Mouse (Mus musculus) midbrain, embryonic 16.5 days (tissue): ENCODE measurements around the gene Sox2. TPM values are rescaled to one million over a fixed set of nuclear protein-coding genes. Genes with fewer than 3 reads are reported as not detected.

Source experiments
- ATAC-seq: fragments of 200-750 bp; cut with Nextera tagmentation; 2 replicates; pipeline ENCODE4 v1.8.0; 2017; ENCODE audit warnings: moderate TSS enrichment
- H3K27ac ChIP-seq: fragments of 300-500 bp; sonication (generic); 2 replicates; pipeline ENCODE4 v1.5.1; 2014; ENCODE audit warnings: mild to moderate bottlenecking, low read length, mixed read lengths
- H3K27me3 ChIP-seq: fragments of 300-500 bp; sonication (generic); 2 replicates; pipeline ENCODE4 v1.6.1; 2014; ENCODE audit warnings: low read depth, low read length, mixed read lengths; ENCODE audit not compliant: control insufficient read depth, insufficient read depth
- H3K36me3 ChIP-seq: fragments of 300-500 bp; sonication (generic); 2 replicates; pipeline ENCODE4 v1.6.1; 2014; ENCODE audit warnings: mild to moderate bottlenecking, low read length, moderate library complexity, mixed read lengths; ENCODE audit not compliant: control insufficient read depth, insufficient read depth
- H3K4me1 ChIP-seq: fragments of 300-500 bp; sonication (generic); 2 replicates; pipeline ENCODE4 v1.6.1; 2014; ENCODE audit warnings: mild to moderate bottlenecking, low read length, mixed read lengths; ENCODE audit not compliant: control insufficient read depth, insufficient read depth
- H3K4me2 ChIP-seq: fragments of 300-500 bp; sonication (generic); 2 replicates; pipeline ENCODE4 v1.6.1; 2014; ENCODE audit warnings: mild to moderate bottlenecking, low read length, mixed read lengths
- H3K4me3 ChIP-seq: fragments of 300-500 bp; sonication (generic); 2 replicates; pipeline ENCODE4 v1.5.1; 2014; ENCODE audit warnings: low read depth, mild to moderate bottlenecking, low read length, moderate library complexity, mixed read lengths
- H3K9ac ChIP-seq: fragments of 300-500 bp; sonication (generic); 2 replicates; pipeline ENCODE4 v1.6.1; 2014; ENCODE audit warnings: low read depth, low read length, mixed read lengths
- H3K9me3 ChIP-seq: fragments of 300-500 bp; sonication (generic); replicated peaks from 2 replicates; pipeline ENCODE4 v1.6.1; 2014; ENCODE audit warnings: mild to moderate bottlenecking, low read length, mixed read lengths; ENCODE audit not compliant: control insufficient read depth, poor library complexity, severe bottlenecking
- WGBS: fragments of 180-500 bp; shearing (Covaris S2); extraction: QIAGEN DNeasy Blood & Tissue Kit; methylation state at CpG from one replicate; pipeline ENCODE4 v1.1.7; 2014; 5-methylcytosine and 5-hydroxymethylcytosine counted together
- polyA plus RNA-seq: library from polyadenylated mRNA; unstranded; fragments of >200 nt; fragmentation: Nextera tagmentation; extraction: Ambion mirVana; gene quantifications from 2 replicates; pipeline ENCODE4 v1.2.1, GENCODE M21; 2015

Sox2 gene
- polyA plus RNA-seq, 1 experiment from 2014 or later: 14.3 TPM

DNA sequence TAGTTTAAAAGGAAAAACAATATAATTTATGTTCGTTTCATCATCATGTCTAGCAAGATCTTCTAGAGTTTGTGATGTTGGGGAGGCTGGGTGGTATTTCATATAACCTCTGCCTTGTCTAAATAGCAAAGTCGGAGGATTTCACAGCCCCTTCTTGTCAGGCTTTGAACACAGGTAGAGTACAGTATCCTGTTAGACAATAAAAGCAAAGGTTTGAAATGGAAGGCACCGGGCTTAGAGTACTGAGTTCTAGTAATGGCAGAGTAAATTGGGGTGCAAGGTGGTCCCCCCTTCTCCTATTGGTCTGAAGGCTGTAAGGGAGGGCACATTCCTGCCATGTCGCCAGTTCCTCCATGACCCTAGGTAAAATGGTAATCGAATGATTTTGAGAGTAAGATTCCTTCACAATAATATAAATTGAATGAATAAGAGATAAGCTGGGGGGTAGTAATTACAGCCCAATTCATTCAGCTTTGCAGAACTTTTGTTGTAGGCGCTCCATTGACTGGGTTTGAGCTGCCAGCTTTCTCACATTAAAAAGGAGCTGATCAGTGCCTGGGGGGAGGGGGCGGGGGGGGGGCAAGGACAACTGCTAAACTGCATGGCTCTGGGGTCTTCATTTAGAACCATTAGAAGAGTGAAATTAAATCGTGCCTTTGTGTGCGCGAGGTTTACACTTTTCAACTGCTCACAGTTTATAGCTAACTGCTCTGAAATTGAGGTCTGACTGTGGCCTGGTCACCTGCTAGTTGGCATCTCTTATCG, 5.3 kb downstream of the Sox2 start:
- H3K27ac ChIP-seq: peak overlapping the region; percentile 80
- 17% methylated on average over 11 of the region's 11 CpGs for WGBS
- peak overlapping the region; percentile 59 for H3K9ac ChIP-seq
- H3K4me1 ChIP-seq: peaks cover 3% of the 10 kb centered on the region; the same call in 1 of the 2 replicates
- ATAC-seq: no peak
- H3K9me3 ChIP-seq: no peaks in the 10 kb centered on the region
- peaks cover 14% of the 10 kb centered on the region for H3K27me3 ChIP-seq
- no peaks in the 10 kb centered on the region for H3K36me3 ChIP-seq
- H3K4me2 ChIP-seq: peak overlapping the region; percentile 57
- H3K4me3 ChIP-seq: peak overlapping the region; percentile 41

DNA sequence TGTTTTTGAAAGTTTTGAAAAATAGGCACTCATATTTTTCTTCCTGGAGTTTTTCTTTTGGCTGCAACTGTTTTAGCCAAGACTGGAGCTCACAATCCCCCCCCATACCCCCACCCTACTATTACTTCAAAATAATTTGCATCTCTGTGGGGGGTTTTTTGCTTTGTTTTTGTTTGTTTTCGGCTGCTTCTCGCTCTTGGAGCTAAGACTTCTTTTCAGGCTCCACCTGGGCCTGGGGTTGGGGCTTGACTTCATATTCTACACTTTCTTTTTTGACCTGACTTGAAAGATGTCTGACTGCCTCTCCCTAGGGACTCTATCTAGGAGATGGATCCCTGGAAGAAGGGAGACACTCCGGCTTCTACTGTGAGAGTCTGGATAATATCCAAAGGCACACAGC, 5.9 kb downstream of the Sox2 start:
- Histone ChIP-seq H3K4me3 (peak overlapping the region; percentile 41), H3K9ac (peak overlapping the region; percentile 52), H3K9me3 (no peaks in the 10 kb centered on the region), H3K4me1 (peaks cover 3% of the 10 kb centered on the region; the same call in 1 of the 2 replicates), H3K27ac (peak overlapping the region; percentile 80), H3K27me3 (peaks cover 18% of the 10 kb centered on the region), H3K36me3 (no peaks in the 10 kb centered on the region), H3K4me2 (peak overlapping the region; percentile 57)
- 6% methylated on average over 3 of the region's 3 CpGs for WGBS
- ATAC-seq: no peak

DNA sequence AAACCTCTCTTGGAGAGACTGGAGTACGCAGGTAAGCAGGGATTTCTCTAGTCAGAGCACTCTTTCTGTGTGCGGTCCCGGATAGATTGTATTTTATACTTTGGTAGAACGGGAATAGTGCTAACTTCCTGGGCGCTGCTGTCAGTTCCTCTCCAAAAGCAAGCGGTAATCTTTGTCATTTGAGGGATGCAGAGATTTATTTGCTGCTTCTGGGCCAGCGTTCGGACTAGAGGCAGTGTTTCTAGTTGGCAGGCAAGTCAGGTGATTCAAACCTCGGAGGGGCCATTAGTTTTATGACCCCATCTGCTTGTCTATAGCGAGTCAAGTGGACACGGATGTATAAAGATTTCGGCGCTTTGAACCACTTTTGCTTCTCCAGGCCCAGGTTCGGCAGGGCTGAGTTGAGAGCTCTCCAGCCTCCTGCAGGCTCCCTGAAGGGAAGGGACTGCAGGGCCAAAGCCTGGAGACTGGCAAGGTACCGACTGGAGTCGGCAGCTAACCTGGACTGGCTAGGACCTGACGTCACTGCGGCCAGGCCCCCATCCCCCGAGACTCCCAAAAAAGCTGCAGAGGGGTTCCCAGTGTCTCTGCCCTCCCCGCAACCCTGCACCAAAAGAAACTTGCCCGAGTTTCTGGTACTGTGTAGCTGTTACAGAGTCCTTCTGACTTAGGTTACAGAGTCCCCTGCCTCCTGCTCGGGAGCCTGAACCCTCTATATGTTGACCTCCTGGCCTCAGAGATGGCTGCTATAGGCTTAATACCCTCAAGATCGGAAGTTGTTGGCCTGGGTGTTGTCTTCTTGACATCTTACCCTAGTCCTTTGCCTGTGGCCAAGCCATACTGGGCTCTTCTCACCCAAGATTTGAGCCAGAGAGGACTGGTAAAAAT, 6.9 kb downstream of the Sox2 start:
- Histone ChIP-seq H3K27ac (peak overlapping the region; percentile 80), H3K27me3 (peaks cover 18% of the 10 kb centered on the region), H3K9me3 (no peaks in the 10 kb centered on the region), H3K4me1 (peaks cover 6% of the 10 kb centered on the region; the same call in 1 of the 2 replicates), H3K36me3 (no peaks in the 10 kb centered on the region), H3K4me3 (peak overlapping the region; percentile 41), H3K9ac (peak overlapping the region; percentile 52), H3K4me2 (peak overlapping the region; percentile 57)
- ATAC-seq: no peak
- 10% methylated on average over 23 of the region's 23 CpGs for WGBS

GRCm38 (mm10) chr3:34657701-34658090, 7.5 kb downstream of the Sox2 start:
- Histone ChIP-seq H3K4me3 (peak overlapping the region; percentile 41), H3K4me2 (peak overlapping the region; percentile 57), H3K27ac (peak overlapping the region; percentile 80), H3K9ac (peak overlapping the region; percentile 52), H3K36me3 (no peaks in the 10 kb centered on the region), H3K4me1 (peaks cover 6% of the 10 kb centered on the region; the same call in 1 of the 2 replicates), H3K27me3 (peaks cover 18% of the 10 kb centered on the region), H3K9me3 (no peaks in the 10 kb centered on the region)
- 29% methylated on average over 2 of the region's 2 CpGs for WGBS
- ATAC-seq: 0 out of 2 replicates have a peak, but pooled peaks have one; percentile 11

DNA sequence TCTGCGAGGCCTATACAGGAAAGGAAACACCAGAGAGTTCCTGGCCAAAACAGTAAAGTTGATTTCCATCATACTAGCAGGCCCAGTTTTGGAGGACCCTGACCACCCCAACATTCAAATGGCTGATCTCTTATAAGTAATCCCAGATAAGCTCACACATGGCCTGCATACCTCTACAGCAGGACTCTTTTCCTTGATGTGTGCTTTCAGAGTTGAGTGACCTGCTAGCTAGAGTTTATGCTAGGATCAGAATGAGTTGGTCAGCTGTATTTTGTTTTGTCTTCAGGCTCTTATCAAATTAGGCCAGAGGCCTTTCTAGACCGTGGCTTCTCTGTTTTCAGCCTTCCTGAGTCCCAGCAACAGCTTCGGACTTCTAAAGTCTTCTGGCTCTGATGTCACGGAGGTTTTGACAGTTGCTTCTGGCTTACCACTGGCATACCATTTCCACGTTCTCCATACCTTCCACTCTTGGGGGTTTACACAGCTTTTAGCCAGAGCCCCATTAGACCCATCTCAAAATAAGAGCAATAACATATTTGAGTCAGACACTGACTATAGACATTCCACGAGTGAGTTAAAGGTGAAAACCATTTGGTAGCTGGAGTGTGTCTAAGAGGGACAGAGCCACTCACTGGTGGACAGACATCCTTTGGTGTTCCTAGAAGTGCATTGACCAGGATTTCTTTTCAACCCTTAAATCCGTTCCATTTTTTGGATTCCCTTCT, 8.2 kb downstream of the Sox2 start:
- 38% methylated on average over 7 of the region's 7 CpGs for WGBS
- Histone ChIP-seq H3K4me1 (peaks cover 7% of the 10 kb centered on the region; the same call in 1 of the 2 replicates), H3K4me2 (peak overlapping the region; percentile 57), H3K9ac (no peak overlapping the region; the same call in 1 of the 2 replicates), H3K27me3 (peaks cover 18% of the 10 kb centered on the region), H3K9me3 (no peaks in the 10 kb centered on the region), H3K27ac (peak overlapping the region; percentile 80), H3K36me3 (no peaks in the 10 kb centered on the region), H3K4me3 (peak overlapping the region; percentile 41; the same call in 1 of the 2 replicates)
- no peak for ATAC-seq

DNA sequence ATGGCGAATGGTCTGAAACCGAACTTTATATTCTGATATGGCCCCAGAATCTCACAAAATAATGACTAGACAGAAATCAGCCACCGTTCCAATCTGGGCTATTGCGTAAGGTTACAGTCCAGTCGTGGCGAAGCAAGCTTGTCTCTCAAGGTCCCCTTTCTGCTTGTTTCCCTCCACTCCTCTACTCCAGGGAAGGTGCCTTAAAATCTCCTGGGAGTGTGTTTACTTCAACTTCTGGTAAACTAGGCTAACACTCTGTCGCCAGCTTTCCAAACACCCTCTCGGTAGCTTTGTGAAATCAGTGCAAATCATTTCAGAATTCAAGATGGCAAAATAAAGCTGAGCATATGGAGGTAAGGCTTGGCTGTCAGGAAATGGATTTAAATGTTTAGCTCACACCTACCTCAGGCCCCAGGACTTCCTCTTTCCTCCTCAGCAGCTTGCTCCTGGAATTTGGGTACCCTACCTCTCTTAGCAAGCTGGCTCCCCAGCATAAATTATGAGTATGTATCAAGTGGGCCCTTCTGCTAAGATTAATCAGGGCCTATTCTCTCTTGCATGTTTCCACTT, 8.8 kb downstream of the Sox2 start:
- no peak for ATAC-seq
- no peaks in the 10 kb centered on the region for H3K36me3 ChIP-seq
- peaks cover 14% of the 10 kb centered on the region for H3K4me1 ChIP-seq
- 52% methylated on average over 8 of the region's 8 CpGs for WGBS
- no peak overlapping the region for H3K9ac ChIP-seq
- H3K4me2 ChIP-seq: peak overlapping the region; percentile 57
- H3K9me3 ChIP-seq: no peaks in the 10 kb centered on the region
- peaks cover 18% of the 10 kb centered on the region for H3K27me3 ChIP-seq
- peak overlapping the region; percentile 80 for H3K27ac ChIP-seq
- no peak overlapping the region for H3K4me3 ChIP-seq

- Histone ChIP-seq H3K4me1 (peaks cover 18% of the 10 kb centered on the region), H3K9ac (no peak overlapping the region), H3K27me3 (peaks cover 18% of the 10 kb centered on the region), H3K4me3 (peak overlapping the region; percentile 3; the same call in 1 of the 2 replicates), H3K9me3 (no peaks in the 10 kb centered on the region), H3K27ac (peak overlapping the region; percentile 91), H3K4me2 (peak overlapping the region; percentile 33), H3K36me3 (no peaks in the 10 kb centered on the region)
- 0 out of 2 replicates have a peak, but pooled peaks have one; percentile 16 for ATAC-seq
- WGBS: 12% methylated on average over 6 of the region's 6 CpGs
Measured at GRCm38 (mm10) chr3:34659861-34660260, 9.7 kb downstream of the Sox2 start.
